Mouse (Mus musculus): Measurements from ENCODE around the gene Gm4498.
"Not testable (repeated sequence)": the region's sequence is repeated elsewhere in the genome, so short reads cannot be mapped to it uniquely, and the experiment has no call there.

Gene Gm4498

GRCm38 (mm10) chr7:20233728-20234127, at the start of gene Gm4498:
Gm4498 (minus strand) TSS chr7:20233828.
- DNase-seq = not testable (repeated sequence)

GRCm38 (mm10) chr7:20262734-20263133, 29.1 kb upstream of the Gm4498 start, which contains the start of gene Gm5890:
Gm5890 (minus strand) TSS chr7:20262834.
- DNase-seq = not testable (repeated sequence)

- DNase-seq = not testable (repeated sequence)
Observed at GRCm38 (mm10) chr7:20205507-20205906, 28.1 kb downstream of the Gm4498 start, which contains the start of gene Gm6164. Gm6164 (minus strand) TSS chr7:20205607.

GRCm38 (mm10) chr7:20193410-20193809, 40.2 kb downstream of the Gm4498 start, which contains the start of gene Vmn1r95:
Vmn1r95 (plus strand) TSS chr7:20193710.
- DNase-seq = not testable (repeated sequence)
